Mouse (Mus musculus): ENCODE results near the gene Gm4969. TPM values are rescaled to one million over a fixed set of nuclear protein-coding genes. Genes with fewer than 3 reads are reported as not detected.
"Not testable (repeated sequence)": the region's sequence is repeated elsewhere in the genome, so short reads cannot be mapped to it uniquely, and the experiment has no call there.

Gene Gm4969
- total RNA-seq, 2 experiments from 2014 or later, result 0.16 to 0.40 TPM

DNA sequence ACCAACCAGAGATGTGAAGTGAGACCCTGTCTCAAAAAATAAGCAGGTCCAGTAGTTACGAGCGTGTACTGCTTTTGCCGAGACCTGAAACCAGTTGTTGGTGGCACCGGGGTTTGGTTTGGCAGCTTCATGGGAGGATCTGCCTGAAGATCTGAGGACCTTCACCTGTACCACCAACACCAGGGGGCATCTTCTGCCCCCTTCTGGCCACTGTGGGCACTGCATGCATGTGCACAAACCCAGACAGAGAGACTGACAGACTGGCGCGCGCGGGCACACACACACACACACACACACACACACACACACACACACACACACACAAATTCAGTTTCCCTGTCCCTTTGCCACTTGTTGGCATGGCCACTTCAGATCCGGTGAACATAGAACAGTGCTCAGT, 44.7 kb downstream of the Gm4969 start:
- DNase-seq (ENCODE audit: low spot score in 2 of 2), result no peak

DNA sequence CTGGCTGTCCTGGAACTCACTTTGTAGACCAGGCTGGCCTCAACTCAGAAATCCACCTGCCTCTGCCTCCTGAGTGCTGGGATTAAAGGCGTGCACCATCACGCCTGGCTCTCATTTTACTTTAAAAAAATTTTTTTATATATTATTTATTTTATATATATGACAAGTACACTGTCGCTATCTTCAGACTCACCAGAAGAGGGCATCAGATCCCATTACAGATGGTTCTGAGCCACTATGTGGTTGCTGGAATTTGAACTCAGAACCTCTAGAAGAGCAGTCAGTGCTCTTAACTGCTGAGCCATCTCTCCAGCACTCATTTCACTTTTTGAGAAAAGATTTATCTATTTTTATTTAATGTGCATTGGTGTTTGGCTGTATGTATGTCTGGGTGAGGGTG, 47.1 kb downstream of the Gm4969 start:
- not testable (repeated sequence) for DNase-seq (ENCODE audit: low spot score in 2 of 2)

DNA sequence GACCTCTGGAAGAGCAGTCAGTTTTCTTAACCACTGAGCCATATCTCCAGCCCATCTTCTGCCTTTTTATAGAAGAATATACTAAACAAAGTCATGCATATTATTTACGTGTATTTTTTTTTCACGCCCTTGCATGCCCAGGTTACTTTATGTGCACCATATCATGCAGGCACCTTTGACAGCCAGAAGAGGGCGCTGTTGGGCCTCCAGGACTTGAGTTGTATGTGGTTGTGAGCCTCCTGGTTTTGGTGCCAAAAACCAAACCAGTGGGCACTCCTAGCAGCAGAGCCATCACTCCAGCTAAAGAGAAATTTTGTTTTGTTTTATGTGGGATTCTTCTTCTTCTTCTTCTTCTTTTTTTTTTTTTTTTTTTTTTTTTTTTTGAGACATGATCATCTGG, 48.7 kb downstream of the Gm4969 start:
- DNase-seq (ENCODE audit: low spot score in 2 of 2), result no peak

DNA sequence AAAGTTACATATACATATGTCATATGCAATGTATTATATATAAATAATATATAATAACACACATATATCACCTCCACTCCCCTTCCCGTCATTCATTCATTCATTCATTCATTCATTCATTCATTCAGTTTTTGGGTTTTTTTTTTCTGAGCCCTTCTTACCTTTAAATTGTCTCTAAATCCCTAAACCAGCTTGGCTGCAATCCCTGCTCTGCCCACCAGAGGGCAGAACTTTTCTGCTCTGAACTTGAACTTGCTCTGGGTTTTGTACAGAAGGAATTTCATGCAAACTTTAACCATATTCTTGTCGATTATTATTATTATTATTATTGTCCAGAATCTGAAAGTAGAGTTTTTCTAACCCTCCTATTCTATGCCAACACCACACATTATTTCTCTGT, 49.5 kb downstream of the Gm4969 start:
- peak; percentile 67 to 68 for DNase-seq (ENCODE audit: low spot score in 2 of 2)

DNA sequence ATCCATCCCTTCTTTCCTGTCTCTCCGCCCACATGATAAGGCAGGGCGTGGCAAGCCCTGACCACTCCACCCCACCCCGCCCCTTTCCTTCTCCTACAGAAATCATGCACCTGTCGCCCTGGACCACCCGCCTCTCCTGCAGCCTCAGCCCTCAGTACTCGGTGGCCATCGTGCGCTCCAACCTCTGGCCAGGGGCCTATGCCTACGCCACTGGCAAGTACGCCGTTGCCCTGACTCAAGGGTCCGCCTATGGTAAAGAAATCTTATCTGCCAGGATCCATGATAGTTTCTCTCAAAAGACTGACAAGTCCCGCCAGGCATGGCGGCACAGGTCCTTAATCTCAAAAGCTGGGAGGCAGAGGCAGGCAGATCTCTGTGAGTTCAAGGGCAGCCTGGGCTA, 50.2 kb downstream of the Gm4969 start:
- DNase-seq (ENCODE audit: low spot score in 2 of 2), result no peak

DNA sequence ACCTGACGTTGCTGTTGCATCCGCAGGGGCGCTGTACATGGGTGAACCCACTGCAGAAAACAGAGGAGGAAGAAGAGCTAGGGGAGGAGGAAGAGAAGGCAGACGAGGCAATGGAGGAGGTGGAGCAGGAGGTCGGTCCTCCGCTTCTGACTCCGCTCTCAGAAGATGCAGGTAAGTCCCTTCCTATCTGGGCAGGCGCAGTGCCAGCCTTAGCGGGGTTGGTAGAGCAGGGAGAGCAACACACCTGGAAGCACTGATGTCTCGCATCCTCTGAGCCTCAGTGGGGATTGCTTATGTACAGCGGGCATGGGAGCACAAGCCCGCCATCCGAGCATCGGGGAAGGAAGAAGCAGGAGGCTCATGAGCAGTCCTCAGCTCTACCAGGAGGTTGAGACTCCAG, 51.1 kb downstream of the Gm4969 start:
- no peak for DNase-seq (ENCODE audit: low spot score in 2 of 2)

DNA sequence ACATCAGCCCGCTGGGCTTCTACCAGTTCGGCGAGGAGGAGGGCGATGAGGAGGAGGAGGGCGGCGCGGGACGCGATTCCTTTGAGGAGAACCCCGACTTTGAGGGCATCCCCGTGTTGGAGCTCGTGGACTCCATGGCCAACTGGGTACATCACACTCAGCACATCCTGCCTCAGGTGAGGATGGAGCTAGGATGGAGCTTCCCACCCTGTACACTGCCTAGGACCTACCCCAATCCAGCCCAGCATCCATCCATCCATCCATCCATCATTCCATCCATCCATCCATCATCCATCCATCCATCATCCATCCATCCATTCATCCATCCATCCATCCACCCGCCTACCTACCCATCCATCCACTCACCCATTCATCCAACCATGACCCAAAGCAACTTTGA, 52.3 kb downstream of the Gm4969 start:
- no peak for DNase-seq (ENCODE audit: low spot score in 2 of 2)

DNA sequence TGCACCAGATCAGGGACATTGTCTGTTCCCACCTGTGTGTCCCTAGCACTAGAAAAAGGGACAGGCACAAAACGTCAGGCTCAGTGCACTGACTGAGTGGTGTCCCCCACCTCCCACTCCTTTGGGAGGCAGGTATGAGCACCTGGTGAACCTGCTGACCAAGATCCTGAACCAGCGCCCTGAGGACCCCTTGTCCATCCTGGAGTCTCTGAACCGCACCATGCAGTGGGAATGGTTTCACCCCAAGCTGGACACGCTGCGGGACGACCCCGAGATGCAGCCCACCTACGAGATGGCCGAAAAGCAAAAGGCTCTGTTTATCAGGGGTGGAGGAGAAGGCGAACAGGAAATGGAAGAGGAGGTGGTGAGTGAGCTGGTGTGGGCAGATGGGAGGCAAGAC, 60.8 kb downstream of the Gm4969 start:
- DNase-seq (ENCODE audit: low spot score in 2 of 2), result no peak

DNA sequence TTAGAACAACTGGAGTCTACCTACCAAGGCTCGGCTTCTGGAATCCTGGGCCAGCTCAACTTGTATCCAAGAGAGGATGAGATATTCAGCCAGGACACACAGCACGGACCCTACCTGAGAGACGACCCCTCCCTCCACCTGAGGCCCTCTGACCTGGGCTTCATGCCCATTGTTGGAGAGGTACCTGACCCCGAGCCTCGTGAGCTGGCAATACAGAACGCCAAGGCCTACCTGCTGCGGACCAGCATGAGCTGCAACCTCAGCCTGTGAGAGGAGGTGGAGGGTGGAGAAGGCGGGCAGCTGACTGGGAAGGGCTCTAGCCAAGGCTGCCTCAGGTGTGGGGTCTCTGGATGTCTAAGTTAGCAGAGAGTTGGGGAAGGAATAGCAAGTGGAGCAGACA, 63.1 kb downstream of the Gm4969 start:
- no peak for DNase-seq (ENCODE audit: low spot score in 2 of 2)

DNA sequence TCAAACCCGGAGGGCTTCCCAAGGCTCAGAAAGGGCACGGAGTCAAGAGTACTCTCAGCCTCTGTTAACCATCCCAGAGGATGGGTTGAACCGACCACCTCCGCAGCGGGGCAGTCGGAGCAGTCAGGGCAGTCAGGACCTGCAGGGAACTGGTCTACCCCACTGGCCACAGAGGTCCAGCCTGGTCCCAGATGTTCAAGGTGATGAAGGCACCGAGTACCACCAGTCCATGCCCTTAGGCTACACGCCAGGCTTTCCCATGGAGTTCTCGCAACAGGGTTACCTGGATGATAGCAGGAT, 63.4 kb downstream of the Gm4969 start:
- no peak for DNase-seq (ENCODE audit: low spot score in 2 of 2)

DNA sequence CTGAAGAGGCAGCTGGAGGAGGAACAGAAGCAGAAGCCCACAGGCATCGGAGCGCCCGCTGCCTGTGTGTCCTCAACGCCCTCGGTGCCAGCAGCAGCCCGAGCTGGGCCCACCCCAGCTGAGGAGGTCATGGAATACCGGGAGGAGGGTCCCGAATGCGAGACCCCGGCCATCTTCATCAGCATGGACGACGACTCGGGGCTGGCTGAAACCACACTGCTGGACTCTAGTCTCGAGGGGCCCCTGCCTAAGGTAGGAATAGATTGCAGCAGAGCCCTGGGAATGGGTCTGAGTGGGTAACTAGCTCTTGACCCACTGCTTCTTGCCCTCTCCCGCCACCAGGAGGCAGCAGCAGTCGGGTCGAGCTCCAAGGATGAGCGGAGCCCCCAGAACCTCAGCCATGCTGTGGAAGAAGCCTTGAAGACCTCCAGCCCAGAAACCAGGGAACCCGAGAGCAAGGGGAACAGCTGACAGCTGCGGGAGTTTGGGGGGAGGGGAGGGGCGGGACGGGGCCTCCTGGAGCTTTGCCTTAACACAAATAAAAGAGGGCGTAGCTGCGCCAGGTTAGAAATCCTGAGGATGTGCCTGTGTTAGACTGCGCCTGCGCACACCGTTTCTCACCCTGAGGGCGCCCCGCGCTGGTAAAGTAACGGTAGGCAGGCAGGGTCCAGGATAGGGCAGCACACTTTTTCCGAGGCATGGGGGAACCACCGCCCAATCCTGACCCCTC, 64.0 kb downstream of the Gm4969 start, which contains the start of gene Rsph6a:
Gene Rsph6a, plus strand, starts transcription at position 644 of the 730 bp plus-strand sequence.
- peak in 1 of 2 experiments; percentile 39 for DNase-seq (ENCODE audit: low spot score in 2 of 2)

DNA sequence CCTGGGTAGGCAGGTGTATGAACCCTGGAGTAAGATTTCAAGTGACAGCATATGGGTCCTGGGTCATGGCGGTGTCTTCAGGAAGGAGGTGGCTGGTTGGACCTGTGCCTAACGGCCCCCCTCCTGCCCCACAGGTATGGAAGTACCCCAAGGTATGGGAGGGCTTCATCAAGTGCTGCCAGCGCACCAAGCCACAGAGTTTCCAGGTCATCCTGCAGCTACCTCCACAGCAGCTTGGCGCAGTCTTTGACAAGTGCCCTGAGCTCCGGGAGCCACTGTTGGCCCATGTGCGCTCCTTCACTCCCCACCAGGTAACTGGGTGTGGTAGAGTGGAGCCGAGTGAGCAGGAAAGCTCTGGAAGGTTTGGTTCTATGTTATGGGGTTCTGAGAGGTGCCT, 65.0 kb downstream of the Gm4969 start:
- no peak for DNase-seq (ENCODE audit: low spot score in 2 of 2)

DNA sequence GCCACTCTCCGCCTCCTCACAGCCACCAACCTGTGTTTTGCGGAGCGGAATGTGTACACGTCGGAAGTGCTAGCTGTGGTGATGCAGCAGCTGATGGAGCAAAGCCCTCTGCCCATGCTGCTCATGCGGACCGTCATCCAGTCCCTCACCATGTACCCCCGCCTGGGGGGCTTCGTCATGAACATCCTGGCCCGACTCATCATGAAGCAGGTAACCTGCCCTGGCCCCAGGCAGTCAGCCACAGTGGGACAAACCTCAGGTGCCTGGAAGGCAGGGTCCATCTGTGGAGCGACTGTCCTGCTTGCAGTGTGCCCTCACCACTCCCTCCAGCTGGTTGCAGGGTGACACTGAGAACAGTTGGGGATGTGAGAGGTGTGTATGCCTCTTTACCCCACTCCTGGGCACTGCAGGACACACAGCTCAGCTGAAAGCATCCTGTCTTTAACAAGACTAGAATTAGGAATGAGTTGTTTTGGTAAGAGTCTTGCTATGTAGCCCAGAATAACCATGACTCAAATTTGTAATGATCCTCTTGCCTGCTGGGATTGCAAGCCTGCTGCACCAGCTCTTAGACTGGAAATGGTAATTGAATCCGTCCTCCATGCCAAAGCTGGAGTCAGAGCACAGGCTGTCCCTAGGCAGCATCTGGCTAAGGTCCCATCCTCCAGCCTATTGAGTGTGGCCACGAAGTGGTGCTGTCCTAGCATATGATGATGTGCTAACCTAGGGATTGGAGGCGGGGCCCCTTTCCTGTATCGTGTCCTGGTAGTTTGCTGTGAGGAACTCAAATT, 65.6 kb downstream of the Gm4969 start:
- peak; percentile 60 to 73 for DNase-seq (ENCODE audit: low spot score in 2 of 2)

DNA sequence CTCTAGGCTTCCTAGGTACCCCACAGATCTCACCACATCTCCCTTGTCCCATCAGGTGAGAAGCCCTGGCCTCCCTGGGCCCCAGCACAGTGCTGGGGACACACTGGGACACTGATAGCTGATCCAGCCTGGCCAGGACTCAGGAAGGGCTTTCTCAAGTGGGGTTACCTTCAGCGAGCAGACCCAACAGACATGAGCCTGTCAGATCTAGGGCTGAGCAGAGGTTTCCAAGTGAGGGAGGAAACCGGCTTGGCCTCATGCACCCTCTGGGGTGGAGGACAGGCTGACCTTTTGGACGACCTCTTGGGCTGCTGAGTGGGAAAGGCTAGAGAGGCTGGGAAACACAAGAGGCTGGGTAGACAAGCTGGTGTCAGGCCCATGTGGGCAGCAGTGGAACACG, 67.0 kb downstream of the Gm4969 start:
- DNase-seq (ENCODE audit: low spot score in 2 of 2), result no peak

DNA sequence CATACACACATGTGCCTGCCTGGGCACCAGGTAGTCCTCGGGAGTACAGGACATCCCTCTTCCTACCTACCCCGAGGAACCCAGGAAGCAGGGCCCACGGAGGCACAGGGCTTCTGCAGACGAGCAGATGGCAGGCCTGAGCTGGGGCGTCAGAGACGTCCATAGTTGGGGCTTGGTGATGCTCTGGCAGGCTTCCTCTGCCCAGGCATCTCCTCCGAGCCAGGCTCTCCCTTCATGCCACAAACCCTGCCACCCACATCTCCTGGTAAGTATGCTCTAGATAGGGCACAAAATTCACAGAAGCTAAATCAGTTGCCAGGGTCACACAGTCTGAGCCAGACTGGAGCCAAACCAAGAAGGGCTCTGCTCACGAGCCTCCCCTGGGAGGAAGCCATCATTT, 68.0 kb downstream of the Gm4969 start:
- DNase-seq (ENCODE audit: low spot score in 2 of 2), result peak; percentile 36 to 70

DNA sequence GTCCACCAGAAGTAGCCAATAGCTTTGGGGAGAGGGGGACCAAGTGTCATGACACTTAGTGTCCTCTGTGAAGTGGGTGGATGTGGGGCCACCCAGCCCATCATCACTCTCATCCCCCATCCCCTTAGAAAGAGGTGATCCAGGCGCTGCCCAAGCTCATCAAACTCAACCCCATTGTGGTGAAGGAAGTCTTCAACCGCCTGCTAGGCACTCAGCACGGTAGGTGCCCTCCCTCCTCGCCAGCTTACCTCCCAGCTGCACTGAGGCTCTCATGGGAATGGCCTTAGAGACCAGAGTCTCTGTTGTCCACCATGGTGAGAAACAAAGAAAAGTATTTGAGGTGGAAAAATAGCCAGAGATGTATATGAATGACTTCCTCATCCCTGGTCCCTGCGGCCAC, 68.9 kb downstream of the Gm4969 start:
- DNase-seq (ENCODE audit: low spot score in 2 of 2), result no peak

Small RNAs within 50 kb of the gene (microRNA-seq; reads per million reads assigned to microRNA genes)
- 2.7 to 4.0 reads per million in 2 experiments for gene Mir3100

Other genes with a start within 250 kb of the Gm4969 start
- 10 to 100 TPM in 1 of 2 experiments, 1 to 10 TPM in 1; 9.5 to 19.9 TPM for gene Pglyrp1, start 247.0 kb downstream of the Gm4969 start, total RNA-seq (2021)
- gene Ccdc61, start 208.0 kb downstream of the Gm4969 start, total RNA-seq (2021), result 10 to 100 TPM; 10.5 to 12.6 TPM
- 10 to 100 TPM; 69.9 to 70.1 TPM for gene Nova2, start 192.5 kb downstream of the Gm4969 start, total RNA-seq (2021)
- gene Nanos2, start 131.0 kb downstream of the Gm4969 start, total RNA-seq (2021), result under 1 TPM; 0.40 to 0.49 TPM
- 10 to 100 TPM; 53.8 to 59.5 TPM for gene Mypop, start 127.1 kb downstream of the Gm4969 start, total RNA-seq (2021)
- gene Irf2bp1, start 114.3 kb downstream of the Gm4969 start, total RNA-seq (2021), result 10 to 100 TPM; 55.7 to 57.8 TPM
- gene Foxa3, start 94.8 kb downstream of the Gm4969 start, total RNA-seq (2021), result not detected
- 100 to 1,000 TPM; 116 to 123 TPM for gene Sympk, start 94.0 kb downstream of the Gm4969 start, total RNA-seq (2021)
- gene Rsph6a, start 63.7 kb downstream of the Gm4969 start, total RNA-seq (2021), result under 1 TPM in 1 of 2 experiments, not detected in 1; 0.35 TPM
- 100 to 1,000 TPM; 143 TPM for gene Dmwd, start 42.1 kb downstream of the Gm4969 start, total RNA-seq (2021)
- gene Dmpk, start 34.5 kb downstream of the Gm4969 start, total RNA-seq (2021), result 10 to 100 TPM; 26.6 to 32.0 TPM
- 1 to 10 TPM; 2.3 to 3.0 TPM for gene Six5, start 23.8 kb downstream of the Gm4969 start, total RNA-seq (2021)
- gene Fbxo46, start 1.5 kb upstream of the Gm4969 start, total RNA-seq (2021), result 10 to 100 TPM; 13.6 to 15.6 TPM
- gene Qpctl, start 30.9 kb upstream of the Gm4969 start, total RNA-seq (2021), result 10 to 100 TPM; 15.0 to 17.0 TPM
- gene Snrpd2, start 31.4 kb upstream of the Gm4969 start, total RNA-seq (2021), result 10 to 100 TPM; 73.9 to 78.5 TPM
- 1 to 10 TPM; 1.4 to 1.8 TPM for gene Gipr, start 47.8 kb upstream of the Gm4969 start, total RNA-seq (2021)
- gene Eml2, start 58.1 kb upstream of the Gm4969 start, total RNA-seq (2021), result 100 to 1,000 TPM; 141 to 147 TPM
- gene Gpr4, start 94.2 kb upstream of the Gm4969 start, total RNA-seq (2021), result 1 to 10 TPM; 2.5 to 3.6 TPM
- gene Opa3, start 110.0 kb upstream of the Gm4969 start, total RNA-seq (2021), result 10 to 100 TPM; 47.3 to 47.6 TPM
- gene Vasp, start 153.4 kb upstream of the Gm4969 start, total RNA-seq (2021), result 10 to 100 TPM; 13.6 to 15.1 TPM
- gene Ppm1n, start 161.7 kb upstream of the Gm4969 start, total RNA-seq (2021), result not detected
- gene Rtn2, start 164.3 kb upstream of the Gm4969 start, total RNA-seq (2021), result 100 to 1,000 TPM; 128 to 129 TPM
- gene Fosb, start 191.7 kb upstream of the Gm4969 start, total RNA-seq (2021), result 10 to 100 TPM; 20.9 to 54.7 TPM
- 10 to 100 TPM; 39.1 to 45.2 TPM for gene Ercc1, start 226.4 kb upstream of the Gm4969 start, total RNA-seq (2021)
- 10 to 100 TPM; 17.1 to 18.1 TPM for gene Cd3eap, start 241.1 kb upstream of the Gm4969 start, total RNA-seq (2021)
- gene Ppp1r13l, start 241.4 kb upstream of the Gm4969 start, total RNA-seq (2021), result 1 to 10 TPM; 8.2 to 9.6 TPM

Data from left cerebral cortex, adult 18-20 months (tissue).